Mouse (Mus musculus) spleen, adult 12 weeks (tissue): Measurements from ENCODE around the gene Daam2.
A peak's percentile ranks its signal among the peaks of the same experiment; 100 is the strongest.

Experiments
- DNase-seq: peaks from one replicate; pipeline ENCODE4 v3.0.0; 2022; ENCODE audit warnings: low spot score

The Daam2 gene

GRCm38 (mm10) chr17:49431176-49431575 is 133.0 kb downstream of the Daam2 start:
- no peak for DNase-seq

- no peak for DNase-seq
Observed at GRCm38 (mm10) chr17:49430136-49430535, 134.0 kb downstream of the Daam2 start.

- no peak for DNase-seq
Observed at GRCm38 (mm10) chr17:49429471-49430129, 134.5 kb downstream of the Daam2 start.

GRCm38 (mm10) chr17:49428751-49429415 is 135.3 kb downstream of the Daam2 start:
- DNase-seq, result peak; percentile 21

GRCm38 (mm10) chr17:49428239-49428688 is 135.9 kb downstream of the Daam2 start, which contains the start of gene Mocs1:
Gene Mocs1, plus strand, starts transcription at chr17:49428362.
- DNase-seq, result peak; percentile 90

- no peak for DNase-seq
Observed at GRCm38 (mm10) chr17:49427631-49428238, 136.4 kb downstream of the Daam2 start.

GRCm38 (mm10) chr17:49423872-49424271 is 140.3 kb downstream of the Daam2 start:
- DNase-seq, result no peak

GRCm38 (mm10) chr17:49423067-49423325 is 141.1 kb downstream of the Daam2 start:
- no peak for DNase-seq

- DNase-seq, result no peak
Observed at GRCm38 (mm10) chr17:49422286-49423066, 141.7 kb downstream of the Daam2 start.

- DNase-seq, result no peak
Observed at GRCm38 (mm10) chr17:49419813-49420212, 144.3 kb downstream of the Daam2 start.

- DNase-seq, result no peak
Observed at GRCm38 (mm10) chr17:49416228-49416627, 147.9 kb downstream of the Daam2 start.

- no peak for DNase-seq
Observed at GRCm38 (mm10) chr17:49413554-49413953, 150.6 kb downstream of the Daam2 start.

GRCm38 (mm10) chr17:49412974-49413373 is 151.2 kb downstream of the Daam2 start:
- no peak for DNase-seq
